Mouse (Mus musculus) adrenal gland, adult 2 months (tissue): Measurements from ENCODE around the gene Wdr20. TPM values are rescaled to one million over a fixed set of nuclear protein-coding genes. Genes with fewer than 3 reads are reported as not detected.
"Not testable (repeated sequence)": the region's sequence is repeated elsewhere in the genome, so short reads cannot be mapped to it uniquely, and the experiment has no call there.

ENCODE experiments used
- DNase-seq: peaks from one replicate; pipeline ENCODE4 v3.0.0; 2021
- long read RNA-seq: library from polyadenylated mRNA; stranded (forward); transcript quantifications from one replicate; pipeline ENCODE4 v2.0.0, GENCODE M21; 2021
- polyA plus RNA-seq: library from polyadenylated mRNA; depleted of rRNA; stranded (reverse); fragments of >200 nt; gene quantifications from 2 replicates; pipeline ENCODE4 v1.2.3, GENCODE M21; 2012; rRNA removed
- total RNA-seq, 2 experiments: library from RNA; stranded (reverse); gene quantifications; 2 replicates each; pipeline ENCODE4 v1.2.3; 2021

Gene Wdr20
- total RNA-seq: 10 to 100 TPM; 46.8 to 53.3 TPM
- polyA plus RNA-seq: 19.1 and 23.8 TPM in 2 replicates
- long read RNA-seq, transcript Wdr20-205 (3 exons, 1,351 nt): minor isoform, 8 of 41 reads
- long read RNA-seq, transcript Wdr20-201 (3 exons, 2,384 nt): major isoform, 16 of 41 reads
- long read RNA-seq, partial matches to known transcripts: 4 of 41 reads
- long read RNA-seq, other reads (novel, unspliced or antisense): 13 of 41 reads

DNA sequence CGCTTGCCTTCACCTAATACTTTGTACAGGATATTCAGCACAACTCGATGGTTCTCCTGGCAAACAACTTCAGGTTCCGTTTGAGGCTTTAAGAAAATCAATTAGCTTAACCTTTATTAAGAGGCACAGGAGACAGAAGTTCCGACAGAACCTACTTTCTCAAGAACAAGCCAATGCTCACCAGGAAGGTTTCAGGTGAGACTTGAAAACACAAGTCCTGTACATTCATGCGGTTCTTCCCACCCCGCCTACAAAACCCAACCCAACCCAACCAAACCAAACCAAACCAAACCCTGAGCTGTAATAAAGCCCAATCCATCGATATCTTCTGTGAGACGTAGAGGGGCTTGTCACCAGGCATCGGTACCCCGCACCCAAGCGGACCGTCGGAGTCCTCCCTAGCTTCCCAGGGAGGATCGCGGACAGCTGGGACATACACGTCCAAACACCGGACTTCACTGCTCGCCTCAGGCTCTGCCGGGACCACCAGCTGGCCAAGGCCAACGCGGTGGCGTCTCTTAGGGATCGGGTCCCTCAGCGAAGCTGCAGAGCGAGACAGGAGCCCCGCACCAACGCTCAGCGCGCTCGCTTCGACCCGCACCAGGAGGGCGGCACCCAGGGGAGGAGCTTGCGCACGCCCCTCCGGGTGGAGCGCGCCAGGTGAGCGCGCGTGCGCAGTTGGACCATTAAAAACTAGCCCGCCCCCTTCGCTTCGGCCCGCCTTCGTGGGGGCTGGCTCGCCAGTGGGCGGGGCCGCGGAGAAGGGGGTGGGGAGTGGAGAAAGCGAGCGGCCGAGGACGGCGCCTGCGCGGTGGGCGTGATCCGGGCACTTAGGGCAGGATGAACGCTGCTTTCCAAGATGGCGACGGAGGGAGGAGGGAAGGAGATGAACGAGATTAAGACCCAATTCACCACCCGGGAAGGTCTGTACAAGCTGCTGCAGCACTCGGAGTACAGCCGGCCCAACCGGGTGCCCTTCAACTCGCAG lies at the start of gene Wdr20:
Gene Wdr20, plus strand, starts transcription at position 775 of the 988 bp plus-strand sequence.
- DNase-seq: peak; percentile 99

DNA sequence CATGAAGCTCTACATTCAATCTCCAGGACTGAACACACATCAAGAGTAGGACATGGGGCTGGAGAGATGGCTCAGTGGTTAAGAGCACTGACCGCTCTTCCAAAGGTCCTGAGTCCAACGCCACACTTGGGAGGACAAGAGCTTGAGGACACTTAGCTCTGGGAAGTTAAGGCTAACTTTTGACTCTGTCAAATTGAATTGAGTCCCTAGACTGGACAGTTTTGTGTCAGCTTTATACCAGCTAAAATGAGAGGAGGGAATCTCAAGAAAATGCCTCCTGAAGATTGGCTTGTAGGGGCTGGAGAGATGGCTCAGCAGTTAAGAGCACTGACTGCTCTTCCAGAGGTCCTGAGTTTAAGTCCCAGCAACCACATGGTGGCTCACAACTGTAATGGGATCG lies 48.8 kb upstream of the Wdr20 start:
- DNase-seq: not testable (repeated sequence)

DNA sequence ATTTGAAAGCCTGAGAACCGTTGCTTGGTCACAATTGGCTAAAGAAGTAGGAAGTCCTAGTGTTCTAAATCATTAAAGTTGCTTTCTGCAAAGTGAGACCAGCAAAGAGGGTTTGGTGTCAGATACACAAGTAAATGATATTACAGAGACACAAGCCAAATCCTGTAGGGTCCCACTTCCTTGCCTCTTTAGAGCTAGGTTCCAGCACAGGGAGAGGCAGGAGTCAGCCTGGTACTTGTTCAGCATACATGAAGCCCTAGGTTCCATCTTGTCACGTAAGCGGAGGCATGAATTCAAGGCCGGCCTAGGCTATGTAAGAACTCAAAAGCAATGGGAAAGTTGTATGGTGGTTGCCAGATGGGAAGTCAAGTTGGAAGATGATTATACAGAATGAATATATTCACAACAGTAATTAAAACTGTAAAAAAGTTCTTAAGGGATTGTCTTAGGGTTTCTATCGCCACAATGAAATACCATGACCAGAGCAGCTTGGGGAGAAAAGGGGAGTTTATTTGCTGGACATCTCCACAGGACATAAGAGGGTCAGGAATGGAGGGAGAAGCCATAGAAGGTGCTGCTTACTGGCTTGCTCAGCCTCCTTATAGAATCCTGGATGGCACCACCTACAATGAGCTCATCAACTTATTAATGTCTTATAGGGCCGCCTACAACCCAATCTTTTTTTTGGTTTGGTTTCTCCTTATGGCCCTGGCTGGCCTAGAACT lies 47.7 kb upstream of the Wdr20 start:
- no peak for DNase-seq

DNA sequence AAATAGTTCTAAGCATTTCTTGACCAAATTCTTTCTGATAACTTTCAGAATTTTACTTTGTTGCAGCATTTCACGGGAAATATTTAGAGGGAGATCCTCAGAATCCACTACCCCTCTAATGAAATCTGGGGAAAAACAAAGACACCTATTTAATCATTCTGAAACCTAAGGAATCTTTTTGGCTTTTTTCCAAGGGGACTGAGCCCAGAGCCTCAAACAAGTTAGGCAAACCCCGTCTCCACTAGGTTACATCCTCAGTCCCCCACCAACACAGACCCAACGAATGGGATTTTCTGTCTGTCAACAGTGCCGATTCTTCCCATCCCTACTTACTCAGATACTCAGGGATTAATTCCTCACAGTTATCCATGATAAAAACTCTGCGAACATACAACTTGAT lies 44.4 kb upstream of the Wdr20 start:
- not testable (repeated sequence) for DNase-seq

GRCm38 (mm10) chr12:110695676-110696171 lies 42.0 kb upstream of the Wdr20 start:
- peak; percentile 77 for DNase-seq

- DNase-seq: peak; percentile 98
Observed at GRCm38 (mm10) chr12:110696173-110696974, 41.4 kb upstream of the Wdr20 start.

- DNase-seq: no peak
Observed at GRCm38 (mm10) chr12:110696975-110697400, 40.8 kb upstream of the Wdr20 start.

DNA sequence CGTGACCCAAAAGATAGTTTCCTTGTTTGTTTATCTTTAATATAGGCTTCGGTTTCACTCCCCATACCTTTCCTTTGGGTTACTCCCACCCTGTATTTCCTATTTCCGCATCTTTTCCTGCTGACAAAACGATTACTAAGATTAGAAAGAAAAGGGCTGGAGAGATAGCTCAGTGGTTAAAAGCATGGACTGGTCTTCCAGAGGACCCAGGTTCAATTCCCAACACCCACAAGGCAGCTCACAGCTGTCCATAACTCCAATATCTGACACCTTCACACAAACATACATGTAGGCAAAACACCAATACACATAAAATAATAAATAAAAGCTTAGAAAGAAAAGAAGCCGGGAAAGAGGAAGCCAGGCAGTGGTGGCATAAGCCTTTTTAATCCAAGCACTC lies 40.3 kb upstream of the Wdr20 start:
- DNase-seq: no peak

- no peak for DNase-seq
Observed at GRCm38 (mm10) chr12:110698080-110698479, 39.7 kb upstream of the Wdr20 start.

DNA sequence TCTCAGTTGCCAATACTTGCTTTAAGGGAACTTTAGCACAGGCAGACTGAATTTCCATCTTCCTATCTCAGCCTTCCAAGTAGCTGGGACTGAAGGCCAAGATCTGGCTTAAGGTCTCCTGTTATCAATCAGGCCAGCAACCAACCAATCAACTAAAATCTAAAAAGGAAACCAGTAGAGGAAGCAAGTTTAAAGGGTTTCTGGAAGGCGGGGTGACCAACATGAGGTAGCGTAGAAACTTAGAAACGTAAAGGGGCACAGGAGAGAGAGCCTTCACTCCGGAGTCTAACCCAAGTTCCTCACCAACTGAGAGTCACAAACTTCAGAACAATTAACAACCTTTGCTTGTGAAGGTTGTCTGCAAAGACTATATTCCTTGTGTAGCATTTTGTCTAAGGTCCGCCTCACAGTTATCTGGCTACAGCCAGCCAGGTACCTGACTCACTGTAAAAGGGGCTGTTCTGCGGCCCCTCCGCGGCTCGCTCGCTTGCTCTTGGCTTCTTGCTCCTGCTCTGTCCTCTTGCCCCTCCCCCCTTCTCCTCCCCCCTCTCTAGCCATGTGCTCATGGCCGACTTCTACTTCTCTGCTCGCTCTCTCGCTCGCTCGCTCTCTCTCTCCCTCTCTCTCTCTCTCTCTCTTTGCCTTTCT lies 39.1 kb upstream of the Wdr20 start:
- no peak for DNase-seq

DNA sequence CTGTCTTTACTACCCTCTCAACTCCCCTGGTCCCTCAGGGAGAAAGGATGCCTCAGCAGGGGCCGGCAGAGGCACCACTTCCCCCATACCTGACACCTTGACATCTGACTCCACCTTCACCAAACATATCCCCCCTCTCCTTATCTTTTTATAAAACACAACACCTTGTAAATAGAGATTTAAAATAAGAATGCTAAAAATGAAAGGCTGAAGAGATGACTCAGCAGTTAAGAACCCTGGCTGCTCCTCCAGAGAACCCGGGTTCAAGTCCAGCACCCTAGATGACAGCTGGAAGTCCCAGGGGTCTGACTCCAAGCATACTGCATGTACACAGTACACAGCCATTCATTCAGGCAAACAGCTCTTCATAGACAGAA lies 38.6 kb upstream of the Wdr20 start:
- DNase-seq: no peak

GRCm38 (mm10) chr12:110700730-110701129 lies 37.0 kb upstream of the Wdr20 start:
- DNase-seq: no peak

DNA sequence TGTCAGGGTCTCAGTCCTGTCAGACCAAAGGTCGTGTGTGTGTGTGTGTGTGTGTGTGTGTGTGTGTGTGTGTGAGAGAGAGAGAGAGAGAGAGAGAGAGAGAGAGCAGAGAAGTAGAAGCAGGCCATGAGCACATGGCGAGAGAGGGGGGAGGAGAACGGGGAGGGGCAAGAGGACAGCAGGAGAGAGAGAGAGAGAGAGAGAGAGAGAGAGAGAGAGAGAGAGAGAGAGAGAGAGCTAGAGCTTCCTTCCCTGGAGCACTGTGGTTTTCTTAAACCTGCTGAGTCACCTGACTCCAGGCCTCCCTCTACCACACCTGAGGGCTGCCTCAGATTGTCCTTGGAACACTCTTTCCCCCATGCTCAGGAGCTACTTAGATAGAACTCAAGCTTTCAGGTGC lies 36.4 kb upstream of the Wdr20 start:
- not testable (repeated sequence) for DNase-seq

DNA sequence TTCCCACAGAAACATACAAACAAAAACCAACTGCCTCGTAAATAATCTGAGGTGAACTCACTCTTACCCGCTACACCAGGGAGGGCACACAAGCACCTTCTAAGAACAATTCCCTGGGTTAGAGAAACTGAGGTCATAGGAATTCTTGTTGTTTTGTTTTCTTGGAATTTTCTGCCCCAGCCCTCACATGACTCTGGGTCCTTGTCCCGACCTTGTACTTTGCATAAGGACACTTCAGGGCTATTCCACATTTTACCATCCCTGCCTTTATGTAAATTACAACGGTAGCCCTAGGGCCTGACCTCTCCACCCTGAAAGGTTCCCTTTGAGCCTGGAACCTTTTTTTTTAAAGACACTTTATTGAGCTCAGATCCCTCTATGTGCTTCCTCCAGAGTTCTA lies 35.2 kb upstream of the Wdr20 start, which contains the start of gene Hsp90aa1:
Gene Hsp90aa1, minus strand, starts transcription at position 173 of the 400 bp plus-strand sequence.
- no peak for DNase-seq

GRCm38 (mm10) chr12:110703008-110703471 lies 34.7 kb upstream of the Wdr20 start:
- peak; percentile 93 for DNase-seq

GRCm38 (mm10) chr12:110703682-110704081 lies 34.1 kb upstream of the Wdr20 start:
- DNase-seq: no peak

DNA sequence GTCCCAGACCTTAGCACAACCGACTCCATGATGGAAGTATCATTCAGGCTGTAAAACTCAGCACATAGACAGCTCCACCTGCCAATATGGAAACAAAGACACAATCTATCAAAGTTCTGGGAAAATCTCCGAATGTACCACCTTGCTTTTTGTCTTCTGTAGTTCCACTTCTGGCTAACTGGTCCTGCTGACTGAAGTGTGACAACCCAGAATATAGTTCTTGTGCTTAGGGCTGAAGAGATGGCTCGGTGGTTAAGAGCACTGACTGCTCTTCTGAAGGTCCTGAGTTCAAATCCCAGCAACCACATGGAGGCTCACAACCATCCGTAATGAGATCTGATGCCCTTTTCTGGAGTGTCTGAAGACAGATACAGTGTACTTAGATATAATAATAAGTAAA lies 32.3 kb upstream of the Wdr20 start:
- DNase-seq: not testable (repeated sequence)

DNA sequence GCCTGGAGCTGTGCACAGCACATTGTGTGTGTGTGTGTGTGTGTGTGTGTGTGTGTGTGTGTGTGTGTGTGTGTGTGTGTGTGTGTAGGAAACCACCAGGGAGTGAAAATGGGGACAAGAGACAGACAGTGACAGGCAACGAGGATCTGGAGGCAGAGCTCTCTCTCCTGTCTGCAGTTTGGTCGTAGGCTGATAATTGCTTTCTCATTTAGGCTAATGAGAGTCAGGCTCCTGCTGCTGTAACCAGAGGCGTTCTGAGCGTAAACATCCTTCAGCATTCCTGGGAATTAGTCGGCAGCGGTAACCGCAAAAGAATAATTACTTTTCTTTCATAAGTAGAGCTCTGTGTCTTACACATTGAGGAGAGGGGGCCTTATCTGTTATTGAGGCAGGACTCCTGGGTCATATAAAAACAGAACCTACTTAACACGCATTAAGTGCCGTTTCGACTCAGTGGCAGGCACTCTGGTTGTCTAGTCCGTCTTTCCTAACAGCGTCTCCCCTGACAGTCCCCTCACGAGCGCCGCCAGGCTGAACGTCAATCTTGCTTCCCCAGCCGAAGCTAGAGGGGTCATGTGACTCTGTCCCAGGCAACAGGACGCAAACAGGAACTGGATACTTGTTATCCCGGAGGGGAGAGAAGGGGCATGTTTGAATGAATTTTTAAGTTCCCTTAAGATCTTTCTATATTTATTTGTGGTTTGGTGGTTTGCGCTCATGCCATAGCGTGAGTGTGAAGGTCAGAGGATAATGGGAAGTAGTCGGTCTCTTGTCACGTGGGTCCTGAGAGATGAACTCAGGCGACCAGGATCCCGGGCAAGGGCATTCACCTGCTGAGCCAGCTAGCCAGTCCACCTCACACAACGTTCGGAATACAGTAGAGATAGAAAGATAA lies 31.2 kb upstream of the Wdr20 start:
- peak; percentile 82 for DNase-seq

GRCm38 (mm10) chr12:110707451-110707850 lies 30.3 kb upstream of the Wdr20 start:
- DNase-seq: no peak

GRCm38 (mm10) chr12:110711270-110711669 lies 26.5 kb upstream of the Wdr20 start:
- DNase-seq: no peak
